Mouse (Mus musculus) hematopoietic multipotent progenitor cell, adult 10-12 weeks (in vitro differentiated cells): ENCODE results near the gene Hnrnpab. TPM values are rescaled to one million over a fixed set of nuclear protein-coding genes. Genes with fewer than 3 reads are reported as not detected.

Experiments
- polyA plus RNA-seq: library from polyadenylated mRNA; stranded (reverse); fragments of >175 nt; gene quantifications from 2 replicates; pipeline ENCODE4 v1.2.3, GENCODE M21; 2012; ENCODE audit warnings: low replicate concordance

The Hnrnpab gene
- polyA plus RNA-seq, result 304 and 516 TPM in 2 replicates

DNA sequence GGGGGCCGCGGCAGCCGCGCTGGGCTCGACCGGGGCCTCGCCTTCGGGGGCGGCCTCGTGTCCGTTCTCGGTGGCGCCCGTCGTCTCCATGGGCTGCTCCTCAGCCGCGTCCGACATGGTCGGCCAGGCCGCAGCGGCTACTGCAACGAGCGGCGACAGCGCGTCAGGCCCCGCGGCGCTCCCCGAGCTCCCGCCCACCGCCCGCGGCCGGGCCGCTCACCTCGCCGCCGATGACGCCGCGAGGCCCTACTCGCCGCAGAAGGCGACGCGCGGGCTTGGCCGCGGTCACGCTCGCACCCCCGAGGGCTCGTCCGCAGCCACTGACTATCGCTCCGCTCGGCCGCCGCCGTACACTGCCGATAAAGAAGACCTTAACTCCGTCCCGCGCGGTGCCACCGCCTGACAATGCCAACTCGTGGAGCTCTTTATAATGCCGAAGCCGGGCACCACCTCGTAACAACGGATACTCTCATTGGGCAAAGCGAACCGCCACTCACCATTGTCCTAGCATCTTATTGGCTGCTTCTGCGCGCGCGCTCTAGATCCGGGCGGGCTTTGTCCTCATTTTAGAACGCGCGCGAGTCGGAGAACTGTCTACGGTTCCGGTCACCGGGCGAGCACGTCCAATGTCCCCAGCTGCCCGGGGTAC, at the start of gene Hnrnpab:
TSS of gene Hnrnpab (minus strand) at position 401 of the 649 bp plus-strand sequence.

DNA sequence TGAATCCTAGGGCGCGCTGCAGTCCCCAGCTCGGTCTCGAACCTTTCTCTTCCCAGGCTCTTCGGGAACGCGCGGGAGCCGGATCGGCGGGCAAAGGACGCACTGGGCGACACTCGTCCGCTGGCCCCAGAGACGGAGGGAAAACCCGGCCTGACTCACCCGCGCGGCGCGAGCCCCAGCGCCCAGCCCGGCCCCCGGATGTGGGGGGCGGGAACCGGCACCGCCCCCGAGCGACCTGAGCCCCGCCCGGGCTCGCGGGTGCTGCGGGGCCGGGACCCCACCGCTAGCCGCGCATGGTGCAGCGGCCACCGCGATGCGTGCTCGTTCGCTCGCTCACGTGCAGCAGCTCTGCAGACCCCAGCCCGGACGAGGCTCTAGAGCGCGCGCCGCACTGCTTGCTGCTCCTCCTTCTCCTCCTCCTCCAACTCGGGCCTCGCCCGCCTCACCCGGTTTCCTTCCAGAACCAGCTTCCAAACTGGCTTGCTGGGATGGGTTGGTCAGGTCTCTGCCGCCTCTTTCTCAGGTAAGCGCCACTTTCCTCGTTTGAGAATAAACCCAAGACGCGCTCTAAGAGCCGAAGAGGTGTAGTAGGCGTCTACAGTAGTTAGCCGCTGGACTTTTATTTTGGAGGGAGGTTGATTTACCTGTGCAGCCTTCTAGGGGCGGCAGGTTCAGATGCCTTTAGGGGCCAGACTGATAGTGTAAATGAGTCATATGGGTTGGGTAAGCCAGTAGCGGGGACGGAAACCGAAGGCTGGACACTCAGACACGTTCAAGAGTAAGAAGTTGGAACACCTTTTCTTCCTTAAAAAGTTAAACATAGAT, 44.3 kb upstream of the Hnrnpab start, which contains the start of the genes N4bp3 and D930048N14Rik:
TSS of gene N4bp3 (minus strand) at position 152 of the 825 bp plus-strand sequence.
TSS of gene D930048N14Rik (plus strand) at position 264 of the 825 bp plus-strand sequence.

DNA sequence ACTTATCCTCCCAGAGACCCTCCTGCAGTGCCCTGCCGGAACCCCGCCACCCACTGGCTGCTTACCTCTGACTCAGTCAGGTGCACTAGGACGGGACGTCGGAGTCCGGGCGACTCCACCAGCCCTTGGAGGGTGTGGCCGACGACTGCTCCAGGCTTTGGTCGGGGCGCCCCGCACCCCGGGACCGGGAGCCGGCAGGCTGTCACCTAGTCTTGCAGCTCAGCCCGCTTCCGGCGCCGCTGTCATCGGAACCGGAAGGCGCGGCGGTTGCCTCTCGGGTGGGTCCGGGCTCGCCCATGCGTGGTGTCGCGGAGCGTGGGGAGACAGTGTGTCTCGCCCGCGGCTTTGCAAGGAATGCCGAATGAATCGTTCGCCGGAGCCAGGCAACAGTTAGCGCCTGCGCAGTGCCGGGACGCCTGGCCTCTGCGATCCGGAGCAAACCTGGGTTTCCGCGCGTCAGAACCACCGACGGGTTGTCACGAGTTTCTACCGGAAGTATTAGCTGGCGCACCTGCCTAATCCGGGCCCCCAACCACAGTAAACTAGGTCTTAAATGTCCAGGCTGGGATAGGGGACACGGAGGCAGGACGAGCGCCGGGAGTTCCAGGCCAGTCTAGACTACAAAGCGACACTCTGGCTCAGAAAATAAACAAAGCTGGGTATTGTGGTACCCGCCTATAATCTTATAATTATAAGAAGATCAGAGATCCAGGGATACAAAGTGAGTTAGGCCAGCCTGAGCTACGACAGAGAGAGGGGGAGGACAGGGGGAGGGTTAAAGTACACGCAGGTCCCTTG, 29.1 kb upstream of the Hnrnpab start, which contains the start of gene Rmnd5b:
TSS of gene Rmnd5b (minus strand) at position 372 of the 798 bp plus-strand sequence.

DNA sequence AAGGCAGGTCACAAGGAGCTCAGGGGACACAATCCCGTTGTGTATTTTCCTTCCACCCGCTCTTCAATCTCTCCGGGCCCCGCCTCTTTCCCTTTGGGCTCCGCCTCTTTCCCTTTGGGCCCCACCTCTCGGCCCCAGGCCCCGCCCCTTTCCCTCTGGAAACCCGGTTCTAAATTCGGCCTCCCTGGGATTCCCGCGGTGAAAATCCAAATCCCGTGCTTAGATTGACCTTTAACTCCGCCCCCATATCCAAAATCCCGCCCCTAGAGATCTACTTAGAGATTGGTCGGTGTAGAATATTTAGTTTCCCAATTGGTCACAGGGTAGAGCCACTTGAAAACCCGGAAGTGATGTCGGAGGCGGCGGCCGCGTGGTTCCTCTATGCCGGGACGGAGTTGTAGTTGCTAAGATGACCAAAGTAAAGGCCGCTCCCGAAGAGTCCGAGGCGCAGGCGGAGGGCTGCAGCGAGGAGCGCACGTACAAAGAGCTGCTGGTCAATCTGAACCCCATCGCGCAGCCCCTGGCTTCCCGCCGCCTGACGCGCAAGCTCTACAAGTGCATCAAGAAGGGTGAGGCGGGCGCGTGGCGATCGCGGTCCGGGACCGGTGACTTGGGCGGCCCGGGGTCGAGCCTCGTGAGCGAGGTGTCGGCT, 12.9 kb upstream of the Hnrnpab start, which contains the start of gene Nhp2:
TSS of gene Nhp2 (plus strand) at position 327 of the 652 bp plus-strand sequence.

DNA sequence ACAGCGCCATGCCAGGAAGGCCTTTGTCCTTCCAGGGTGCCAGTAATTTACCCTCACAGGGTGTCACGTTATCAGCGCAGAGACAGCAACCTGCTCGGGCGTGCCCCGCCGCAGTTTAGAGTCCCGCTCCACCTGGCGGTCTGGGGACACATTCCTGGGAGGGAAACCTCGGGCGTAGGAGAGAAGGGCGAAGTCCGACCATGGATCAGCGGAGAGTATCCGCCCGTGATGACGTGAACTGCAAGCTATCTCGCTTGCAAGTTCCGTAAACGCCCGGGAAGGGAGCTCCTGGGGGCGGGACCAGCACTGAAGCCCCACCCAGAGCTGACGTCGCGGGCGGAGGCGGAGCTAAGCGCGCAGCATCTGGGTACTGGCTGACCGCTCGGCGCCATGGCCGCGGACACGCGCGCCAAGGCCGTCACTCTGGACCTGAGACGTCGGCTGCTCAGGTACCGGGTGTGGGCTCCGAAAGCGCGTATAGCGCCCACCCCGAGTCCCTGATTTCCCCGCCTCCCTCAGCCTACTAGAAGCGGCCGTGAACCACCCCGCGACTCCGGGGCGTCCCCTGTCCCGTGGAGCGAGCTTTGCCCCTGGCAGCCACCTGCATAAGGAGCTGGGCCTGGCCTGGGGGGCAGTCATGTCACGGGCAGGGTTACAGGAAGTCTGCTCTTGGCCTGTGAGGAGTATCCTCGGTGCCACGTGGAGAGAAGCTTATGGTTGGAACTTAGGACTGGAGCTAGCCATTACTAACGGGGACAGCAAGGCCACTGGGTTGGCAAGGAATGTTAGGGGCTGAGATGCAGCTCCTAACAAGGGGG, 22.0 kb downstream of the Hnrnpab start, which contains the start of gene Phykpl:
TSS of gene Phykpl (plus strand) at position 327 of the 818 bp plus-strand sequence.

Other genes with a start within 250 kb of the Hnrnpab start
- 4.5 and 9.5 TPM in 2 replicates for gene Phykpl, start 22.1 kb downstream of the Hnrnpab start, polyA plus RNA-seq
- gene Nhp2, start 12.9 kb upstream of the Hnrnpab start, polyA plus RNA-seq, result 42.9 and 74.4 TPM in 2 replicates
- 26.6 and 59.2 TPM in 2 replicates for gene Rmnd5b, start 29.0 kb upstream of the Hnrnpab start, polyA plus RNA-seq
- gene N4bp3, start 44.0 kb upstream of the Hnrnpab start, polyA plus RNA-seq, result 35.6 and 84.4 TPM in 2 replicates
- gene D930048N14Rik, start 44.1 kb upstream of the Hnrnpab start, polyA plus RNA-seq, result 1.9 and 2.1 TPM in 2 replicates
- gene 0610009B22Rik, start 82.0 kb upstream of the Hnrnpab start, polyA plus RNA-seq, result 0.17 and 1.8 TPM in 2 replicates
- 27.0 and 48.1 TPM in 2 replicates for gene Sec24a, start 156.8 kb upstream of the Hnrnpab start, polyA plus RNA-seq
- 3.4 and 6.8 TPM in 2 replicates for gene Sar1b, start 156.8 kb upstream of the Hnrnpab start, polyA plus RNA-seq